Mouse (Mus musculus) cerebellum, adult 2 months (tissue): ENCODE results near the gene Atp23.

Experiments used
- CTCF ChIP-seq: fragments of 200-500 bp; IDR thresholded peaks from 2 replicates; pipeline ENCODE4 v1.5.1; 2011; ENCODE audit warnings: low read depth, mild to moderate bottlenecking, control low read depth, low read length, moderate library complexity, borderline replicate concordance; ENCODE audit not compliant: insufficient read depth
- POLR2A ChIP-seq: fragments of 200-500 bp; IDR thresholded peaks from 2 replicates; pipeline ENCODE4 v1.6.1; 2011; ENCODE audit warnings: low read length, control low read depth, borderline replicate concordance; ENCODE audit not compliant: insufficient read depth

GRCm38 (mm10) chr10:126845309-126845911, 55.7 kb downstream of the Atp23 start:
- TF ChIP-seq POLR2A = no peak
- no peak for TF ChIP-seq CTCF
